Mouse (Mus musculus) hindbrain, embryonic 11.5 days (tissue): ENCODE measurements at regions not wholly inside any gene's neighbourhood (a gene's known extent, or its start where the extent isn't known, plus 50 kb on each side); places are given as distances from the start of the nearest gene placed in this dataset.

ENCODE experiments used
- ATAC-seq: fragments of 200-750 bp; cut with Nextera tagmentation; 2 replicates; pipeline ENCODE4 v1.8.0; 2017; ENCODE audit warnings: mild to moderate bottlenecking, moderate TSS enrichment, moderate library complexity; ENCODE audit not compliant: low FRiP score
- DNase-seq: peaks from one replicate; pipeline ENCODE4 v3.0.0-alpha.2; 2015; ENCODE audit warnings: low spot score
- H3K27ac ChIP-seq: fragments of 300-500 bp; sonication (generic); 2 replicates; pipeline ENCODE4 v1.5.1; 2014; ENCODE audit warnings: mild to moderate bottlenecking, low read depth, low read length
- H3K27me3 ChIP-seq: fragments of 300-500 bp; sonication (generic); 2 replicates; pipeline ENCODE4 v1.6.1; 2014; ENCODE audit warnings: mild to moderate bottlenecking, low read length, moderate library complexity, mixed read lengths; ENCODE audit not compliant: control insufficient read depth, insufficient read depth
- H3K36me3 ChIP-seq: fragments of 300-500 bp; sonication (generic); 2 replicates; pipeline ENCODE4 v1.6.1; 2014; ENCODE audit warnings: mild to moderate bottlenecking, low read length, moderate library complexity, mixed read lengths; ENCODE audit not compliant: control insufficient read depth, insufficient read depth
- H3K4me1 ChIP-seq: fragments of 300-500 bp; sonication (generic); replicated peaks from 2 replicates; pipeline ENCODE4 v1.6.1; 2014; ENCODE audit warnings: low read length, mixed read lengths; ENCODE audit not compliant: control insufficient read depth, insufficient read depth
- H3K4me2 ChIP-seq: fragments of 300-500 bp; sonication (generic); replicated peaks from 2 replicates; pipeline ENCODE4 v1.6.1; 2014; ENCODE audit warnings: mild to moderate bottlenecking, low read depth, low read length
- H3K4me3 ChIP-seq: fragments of 300-500 bp; sonication (generic); 2 replicates; pipeline ENCODE4 v1.5.1; 2014; ENCODE audit warnings: low read depth, low read length
- H3K9ac ChIP-seq: fragments of 300-500 bp; sonication (generic); 2 replicates; pipeline ENCODE4 v1.6.1; 2014; ENCODE audit warnings: low read depth, low read length
- H3K9me3 ChIP-seq: fragments of 300-500 bp; sonication (generic); 2 replicates; pipeline ENCODE4 v1.6.1; 2016; ENCODE audit warnings: low read length; ENCODE audit not compliant: control insufficient read depth
- WGBS: fragments of 180-500 bp; shearing (Covaris S2); extraction: QIAGEN DNeasy Blood & Tissue Kit; methylation state at CpG from one replicate; pipeline ENCODE4 v1.1.7; 2014; 5-methylcytosine and 5-hydroxymethylcytosine counted together

DNA sequence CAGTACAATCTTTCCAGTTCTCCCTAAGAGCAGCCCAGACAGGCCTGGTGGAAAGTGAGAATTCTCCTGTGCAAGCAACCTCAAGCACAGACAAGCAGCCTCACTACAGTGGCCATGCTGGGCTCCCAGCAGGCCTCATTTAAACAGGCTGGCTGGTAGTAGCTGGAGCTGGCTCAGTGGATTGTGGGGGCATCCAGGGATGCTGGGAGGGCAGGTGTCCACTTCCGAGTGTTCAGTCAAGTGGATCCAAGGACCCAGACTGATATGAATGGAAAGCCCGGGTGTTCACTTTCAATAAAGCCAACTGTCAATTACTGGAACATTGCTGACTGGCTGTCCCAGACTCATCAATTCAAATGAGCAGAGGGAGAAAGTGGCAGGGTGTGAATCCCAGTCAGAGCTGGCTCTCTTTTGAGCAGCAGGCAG, 77.2 kb upstream of the Cxcr4 start:
- H3K27me3 ChIP-seq = no peaks in the 10 kb centered on the region; the same call in 1 of the 2 replicates
- H3K9me3 ChIP-seq = no peaks in the 10 kb centered on the region
- ATAC-seq = peak; percentile 77
- H3K4me1 ChIP-seq = peaks cover 3% of the 10 kb centered on the region; the same call in 1 of the 2 replicates
- no peaks in the 10 kb centered on the region for H3K36me3 ChIP-seq
- peak; percentile 23 for DNase-seq
- peak overlapping the region; percentile 56 for H3K27ac ChIP-seq
- no peak overlapping the region for H3K9ac ChIP-seq
- 16% methylated on average over 2 of the region's 2 CpGs for WGBS
- H3K4me2 ChIP-seq = no peak overlapping the region
- no peak overlapping the region for H3K4me3 ChIP-seq

DNA sequence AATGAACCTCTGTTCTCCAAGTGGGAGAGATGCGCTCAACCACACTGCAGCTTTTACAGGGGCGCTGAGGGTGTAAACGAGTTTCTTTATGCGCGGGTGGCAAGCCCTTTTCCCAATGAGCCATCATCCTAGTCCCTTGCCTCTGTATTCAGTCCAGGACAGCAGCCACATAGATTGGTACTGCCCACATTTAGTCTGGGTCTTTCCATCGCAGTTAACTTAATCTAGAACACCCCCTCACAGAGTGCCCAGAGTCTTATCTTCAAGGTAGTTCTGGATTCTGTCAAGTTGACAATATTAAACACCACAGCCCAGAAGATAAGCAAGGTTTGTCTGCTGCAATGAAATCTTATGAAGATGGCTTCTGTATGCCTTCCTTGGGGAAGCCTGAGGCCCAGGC, 76.6 kb upstream of the Cxcr4 start:
- H3K4me3 ChIP-seq = no peak overlapping the region
- DNase-seq = no peak
- peaks cover 3% of the 10 kb centered on the region; the same call in 1 of the 2 replicates for H3K4me1 ChIP-seq
- ATAC-seq = no peak; the same call in 1 of the 2 replicates
- no peak overlapping the region for H3K9ac ChIP-seq
- no peaks in the 10 kb centered on the region for H3K9me3 ChIP-seq
- peak overlapping the region; percentile 56 for H3K27ac ChIP-seq
- no peak overlapping the region for H3K4me2 ChIP-seq
- H3K36me3 ChIP-seq = no peaks in the 10 kb centered on the region
- 83% methylated on average over 6 of the region's 6 CpGs for WGBS
- no peaks in the 10 kb centered on the region; the same call in 1 of the 2 replicates for H3K27me3 ChIP-seq

DNA sequence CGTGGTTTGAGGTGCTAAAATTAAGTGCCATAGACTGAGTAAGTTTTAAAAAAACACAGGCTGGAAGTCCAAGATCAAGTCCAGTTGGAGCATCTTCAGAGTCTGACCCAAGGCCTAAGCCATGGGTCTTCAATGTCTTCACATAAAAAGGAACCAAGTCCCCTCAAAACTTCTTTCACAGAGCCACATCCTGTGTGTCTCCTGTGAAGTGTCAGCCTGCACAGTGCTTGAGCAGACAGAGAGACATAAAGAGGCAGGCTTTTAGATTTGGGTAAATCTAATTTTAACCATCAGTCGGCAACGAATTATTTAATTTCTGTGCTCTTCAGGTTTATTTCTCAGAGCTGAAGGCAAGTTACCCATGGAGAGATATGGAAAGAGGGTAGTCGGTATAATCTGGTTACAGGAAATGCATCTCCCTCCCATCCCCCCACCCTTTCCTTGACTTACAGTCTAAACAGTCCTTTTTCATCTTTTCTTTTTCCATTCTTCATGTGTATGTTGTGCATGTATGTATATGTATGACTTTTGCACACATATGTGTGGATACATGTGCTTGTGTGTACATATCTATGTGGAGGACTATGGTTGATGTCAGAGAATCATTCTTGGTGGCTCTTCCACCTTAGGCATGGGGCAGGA, 75.1 kb upstream of the Cxcr4 start:
- no peak for DNase-seq
- Histone ChIP-seq H3K9me3 (no peaks in the 10 kb centered on the region), H3K4me2 (no peak overlapping the region), H3K4me3 (no peak overlapping the region), H3K9ac (no peak overlapping the region), H3K36me3 (no peaks in the 10 kb centered on the region), H3K27me3 (no peaks in the 10 kb centered on the region; the same call in 1 of the 2 replicates), H3K27ac (no peak overlapping the region), H3K4me1 (peaks cover 3% of the 10 kb centered on the region; the same call in 1 of the 2 replicates)
- 90% methylated on average over 4 of the region's 4 CpGs for WGBS
- ATAC-seq = no peak

- Histone ChIP-seq H3K9me3 (no peaks in the 10 kb centered on the region), H3K4me3 (no peak overlapping the region), H3K27ac (no peak overlapping the region), H3K9ac (no peak overlapping the region), H3K36me3 (no peaks in the 10 kb centered on the region), H3K27me3 (no peaks in the 10 kb centered on the region), H3K4me1 (peaks cover 3% of the 10 kb centered on the region; the same call in 1 of the 2 replicates), H3K4me2 (no peak overlapping the region)
- no peak for DNase-seq
- WGBS = 91% methylated on average over 2 of the region's 2 CpGs
- ATAC-seq = no peak
Measured at GRCm38 (mm10) chr1:128663207-128663606, 71.1 kb upstream of the Cxcr4 start.

DNA sequence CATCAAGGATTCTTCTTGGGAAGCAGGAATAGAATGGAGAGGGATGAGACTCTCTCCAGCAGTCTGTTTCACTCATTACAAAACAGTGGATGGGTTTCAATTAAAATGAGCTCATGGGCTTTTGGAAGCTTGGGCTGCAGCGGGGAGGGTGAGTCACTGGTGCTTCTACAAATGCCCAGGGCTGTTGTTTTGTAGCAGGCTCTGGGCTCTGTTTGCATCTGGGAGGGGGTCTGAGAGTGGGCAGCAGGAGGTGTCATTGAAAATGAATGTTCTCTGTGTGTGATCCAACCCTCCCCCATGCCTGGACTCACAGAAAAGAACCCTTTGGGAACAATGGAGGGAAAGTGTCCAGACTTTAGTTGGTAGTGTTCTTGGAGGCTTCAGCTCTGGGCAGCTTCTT, 67.8 kb upstream of the Cxcr4 start:
- ATAC-seq = peak; percentile 55; the same call in 1 of the 2 replicates
- WGBS = 22% methylated on average over 1 of the region's 1 CpGs
- no peak overlapping the region for H3K4me3 ChIP-seq
- no peak overlapping the region for H3K9ac ChIP-seq
- H3K4me2 ChIP-seq = no peak overlapping the region
- no peak overlapping the region for H3K27ac ChIP-seq
- H3K4me1 ChIP-seq = peaks cover 3% of the 10 kb centered on the region; the same call in 1 of the 2 replicates
- H3K9me3 ChIP-seq = no peaks in the 10 kb centered on the region
- H3K36me3 ChIP-seq = no peaks in the 10 kb centered on the region
- H3K27me3 ChIP-seq = no peaks in the 10 kb centered on the region
- DNase-seq = no peak

GRCm38 (mm10) chr1:128658802-128659201, 66.7 kb upstream of the Cxcr4 start:
- Histone ChIP-seq H3K9me3 (no peaks in the 10 kb centered on the region), H3K4me1 (peaks cover 3% of the 10 kb centered on the region; the same call in 1 of the 2 replicates), H3K27me3 (no peaks in the 10 kb centered on the region), H3K9ac (no peak overlapping the region), H3K36me3 (no peaks in the 10 kb centered on the region), H3K4me3 (no peak overlapping the region), H3K4me2 (no peak overlapping the region), H3K27ac (no peak overlapping the region)
- DNase-seq = no peak
- 61% methylated on average over 2 of the region's 2 CpGs for WGBS
- ATAC-seq = no peak

- H3K4me2 ChIP-seq = no peak overlapping the region
- no peaks in the 10 kb centered on the region for H3K36me3 ChIP-seq
- H3K27ac ChIP-seq = no peak overlapping the region
- no peaks in the 10 kb centered on the region for H3K27me3 ChIP-seq
- H3K9me3 ChIP-seq = no peaks in the 10 kb centered on the region
- H3K4me1 ChIP-seq = no peaks in the 10 kb centered on the region
- H3K9ac ChIP-seq = no peak overlapping the region
- DNase-seq (no peak), ATAC-seq (no peak)
- WGBS = 57% methylated on average over 5 of the region's 5 CpGs
- no peak overlapping the region for H3K4me3 ChIP-seq
Measured at GRCm38 (mm10) chr1:128654099-128654862, 62.2 kb upstream of the Cxcr4 start.

- no peaks in the 10 kb centered on the region for H3K36me3 ChIP-seq
- H3K9ac ChIP-seq = no peak overlapping the region
- no peak overlapping the region for H3K27ac ChIP-seq
- no peak for DNase-seq
- ATAC-seq = no peak
- WGBS = 94% methylated on average over 2 of the region's 2 CpGs
- H3K27me3 ChIP-seq = no peaks in the 10 kb centered on the region
- no peaks in the 10 kb centered on the region for H3K4me1 ChIP-seq
- no peak overlapping the region for H3K4me2 ChIP-seq
- no peak overlapping the region for H3K4me3 ChIP-seq
- H3K9me3 ChIP-seq = no peaks in the 10 kb centered on the region
Measured at GRCm38 (mm10) chr1:128650596-128650995, 58.5 kb upstream of the Cxcr4 start.
